Mouse (Mus musculus): ENCODE measurements around the gene Trappc11.
"Not testable (repeated sequence)": the region's sequence is repeated elsewhere in the genome, so short reads cannot be mapped to it uniquely, and the experiment has no call there.

The Trappc11 gene

DNA sequence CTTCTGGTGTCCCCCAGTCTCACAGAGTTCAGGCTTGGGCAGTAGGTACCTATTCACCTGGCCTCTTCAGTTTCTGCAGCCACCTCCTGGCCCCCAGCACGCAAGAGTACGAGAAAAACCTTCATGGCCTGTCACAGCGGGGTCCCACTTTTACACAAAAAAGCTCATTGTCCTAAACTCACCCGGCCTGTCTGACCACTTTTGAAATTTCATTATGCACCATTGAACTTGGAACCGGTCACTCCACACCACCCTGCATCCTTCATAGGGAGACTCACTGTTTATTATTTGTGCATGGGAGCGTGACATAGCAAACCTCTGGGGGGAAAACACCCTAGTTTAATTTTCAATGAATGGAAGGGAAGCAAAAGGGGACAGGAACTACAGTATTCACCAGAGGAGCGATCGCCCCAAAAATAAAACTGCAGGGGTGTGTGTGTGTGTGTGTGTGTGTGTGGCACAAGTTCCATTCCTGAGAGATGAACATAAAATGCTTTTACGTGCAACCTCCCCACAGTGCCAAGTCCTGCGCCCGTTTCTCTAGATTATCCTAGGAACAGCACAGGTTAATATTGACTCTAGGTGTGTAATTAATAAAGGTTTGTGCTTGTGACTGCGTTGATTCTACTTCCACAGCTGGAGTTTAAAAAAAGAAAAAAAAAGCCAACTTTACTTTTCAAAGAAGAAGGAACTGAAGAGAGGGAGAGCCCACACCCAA, 50.8 kb downstream of the Trappc11 start:
- DNase-seq (ENCODE audit: low spot score): no peak

DNA sequence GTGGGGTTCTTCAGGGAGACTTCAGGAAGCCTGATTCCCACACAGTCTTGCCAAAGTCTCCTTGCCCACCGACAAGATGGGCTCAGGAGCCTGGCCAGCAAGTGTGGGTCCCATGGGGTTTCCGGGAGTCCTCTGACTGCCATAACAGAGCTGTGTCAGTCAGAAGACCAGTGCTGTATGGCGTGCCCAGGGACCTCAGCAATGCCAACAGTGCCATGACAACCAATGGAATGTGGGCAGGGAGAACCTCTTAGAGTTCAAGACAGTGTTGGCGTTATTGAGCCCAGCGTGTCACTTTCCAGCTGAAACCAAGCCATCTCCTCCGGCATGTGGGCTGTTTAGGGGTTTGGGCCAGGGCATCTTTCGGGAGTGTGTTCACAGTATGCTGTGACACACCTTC, 53.2 kb downstream of the Trappc11 start:
- no peak for DNase-seq (ENCODE audit: low spot score)

GRCm38 (mm10) chr8:47461650-47462049, 71.6 kb downstream of the Trappc11 start:
- no peak for DNase-seq (ENCODE audit: low spot score)

DNA sequence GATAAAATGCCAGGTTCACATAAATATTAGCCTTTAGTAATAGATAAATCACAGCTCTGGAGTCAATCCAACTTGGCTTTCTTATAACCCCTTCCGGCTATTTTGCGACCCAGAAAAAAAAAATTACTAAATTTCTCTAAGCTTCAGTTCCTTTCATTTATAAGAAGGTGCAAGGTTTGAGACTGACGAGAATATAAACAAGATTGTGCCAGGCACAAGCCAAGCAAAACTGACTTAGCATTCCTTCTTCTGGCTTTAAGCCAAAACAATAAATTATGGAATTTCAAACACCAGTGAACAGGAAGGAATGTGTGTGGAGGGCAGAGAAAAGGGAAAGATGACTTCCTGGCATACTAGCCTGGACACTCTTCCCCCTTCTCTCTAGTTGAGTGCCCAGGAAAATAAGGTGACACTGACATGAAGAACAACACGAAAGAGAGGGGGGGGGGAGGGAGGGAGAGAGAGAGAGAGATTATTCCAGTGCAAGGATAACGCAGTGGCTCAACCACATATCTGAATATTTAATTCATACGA, 74.0 kb downstream of the Trappc11 start:
- DNase-seq (ENCODE audit: low spot score): no peak

DNA sequence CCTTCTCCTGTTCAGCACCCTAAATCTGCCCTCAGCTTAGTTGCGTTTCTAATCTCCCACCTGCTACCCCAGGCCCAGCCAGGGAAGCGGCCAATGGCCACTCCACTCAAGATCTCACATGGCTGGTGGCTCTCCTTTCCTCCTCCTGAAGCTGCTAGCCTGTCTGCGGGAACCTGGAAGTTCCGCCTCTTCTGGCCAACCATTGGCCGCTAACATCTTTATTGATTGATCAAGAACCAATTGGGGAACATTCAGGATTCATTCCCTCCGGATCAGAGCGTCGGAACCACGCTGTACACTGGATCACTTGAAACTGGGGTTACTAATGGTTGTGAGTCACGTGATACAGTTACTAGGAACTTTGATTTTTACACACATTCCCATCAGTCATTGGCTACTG, 74.7 kb downstream of the Trappc11 start:
- DNase-seq (ENCODE audit: low spot score): no peak

GRCm38 (mm10) chr8:47449211-47449610, 84.1 kb downstream of the Trappc11 start:
- DNase-seq (ENCODE audit: low spot score): not testable (repeated sequence)

DNA sequence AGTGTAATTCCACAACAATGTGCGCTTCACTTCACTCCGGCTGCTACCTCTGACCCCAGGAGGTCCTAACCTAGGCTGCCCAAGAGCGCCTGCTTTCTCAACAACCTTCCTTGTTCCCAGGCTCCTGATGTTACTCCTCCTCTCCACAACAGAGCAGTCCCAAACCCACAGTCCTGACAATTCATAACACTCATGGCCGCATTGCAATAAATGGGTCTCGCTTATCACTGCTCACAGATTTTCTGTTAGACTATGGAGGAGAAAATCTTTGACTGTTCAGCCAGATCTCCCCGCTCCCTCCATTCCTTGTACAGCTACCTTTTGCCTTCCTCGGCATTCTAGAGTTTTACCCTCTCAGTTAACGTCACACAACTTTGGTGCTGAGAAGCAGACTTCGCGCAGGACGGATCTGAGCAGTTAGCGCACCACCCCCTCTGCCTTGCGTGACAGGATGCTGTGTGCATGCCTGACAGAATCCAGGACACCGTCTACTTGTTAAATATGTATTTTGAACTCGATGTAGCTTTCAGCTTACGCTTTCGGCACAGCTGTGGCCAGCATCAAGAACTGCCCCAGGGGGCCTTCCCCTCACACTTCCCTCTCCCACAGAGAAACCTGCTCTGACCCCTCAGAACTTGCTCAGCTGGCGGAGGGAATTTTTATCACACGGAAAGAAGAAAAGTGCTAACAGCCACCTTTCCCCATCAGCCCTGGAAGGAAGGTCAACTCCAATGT, 86.8 kb downstream of the Trappc11 start, which contains the start of gene Stox2:
TSS of gene Stox2 (minus strand) at position 51 of the 735 bp plus-strand sequence.
- DNase-seq (ENCODE audit: low spot score): no peak

Measured in c-Kit-positive CD71-positive TER-119-positive erythroid progenitor cells, embryonic 14.5 days (primary cell).